In genomic region chr6:146339779-146340178, GRCm38 (mm10) we compare ENCODE assay signal across 8 mouse cellular contexts.
DNase-seq lines count a peak whose midpoint lies in the region; ATAC-seq and TF ChIP-seq lines count a peak whose summit lies in the region.

No protein-coding gene starts in this region.

- no peak overlapping the region for H3K4me3 ChIP-seq in midbrain, embryonic 10.5 days
- no peak overlapping the region for H3K4me3 ChIP-seq in midbrain, embryonic 16.5 days (ENCODE audit: low read depth, low read length)
- no peak overlapping the region for H3K4me3 ChIP-seq in heart, postnatal 0 days (ENCODE audit: low read depth, low read length)
- H3K4me3 ChIP-seq in hindbrain, embryonic 12.5 days = no peak overlapping the region

- no peaks in the 10 kb centered on the region for H3K9me3 ChIP-seq in midbrain, embryonic 10.5 days (replicated peaks)
- no peaks in the 10 kb centered on the region for H3K9me3 ChIP-seq in midbrain, embryonic 16.5 days (replicated peaks; ENCODE audit: control insufficient read depth, low read length, poor library complexity, severe bottlenecking)
- H3K9me3 ChIP-seq in heart, postnatal 0 days (replicated peaks; ENCODE audit: control insufficient read depth, low read length) = no peaks in the 10 kb centered on the region
- H3K9me3 ChIP-seq in hindbrain, embryonic 12.5 days (replicated peaks) = no peaks in the 10 kb centered on the region

- WGBS in midbrain, embryonic 10.5 days = 67% methylated on average over 10 of the region's 10 CpGs
- WGBS in midbrain, embryonic 16.5 days = 73% methylated on average over 10 of the region's 10 CpGs
- 57% methylated on average over 10 of the region's 10 CpGs for WGBS in heart, postnatal 0 days
- 74% methylated on average over 10 of the region's 10 CpGs for WGBS in hindbrain, embryonic 12.5 days

- peak; percentile 34 for DNase-seq in midbrain, embryonic 10.5 days (ENCODE audit: low spot score)
- DNase-seq in R1 (ENCODE audit: low read depth, low spot score) = peak; percentile 74
- peak; percentile 29 to 50 for DNase-seq in cerebellum, adult 18-20 months
- peak; percentile 50 for DNase-seq in heart, postnatal 0 days (ENCODE audit: low spot score)
- DNase-seq in lung, adult 18-20 months = peak; percentile 8 to 33
- DNase-seq in spleen, adult 18-20 months = peak; percentile 10 to 37

- no peak for ATAC-seq in midbrain, embryonic 16.5 days
- ATAC-seq in heart, postnatal 0 days (ENCODE audit: insufficient read depth, low read depth) = no peak
- no peak for ATAC-seq in hindbrain, embryonic 12.5 days (ENCODE audit: low FRiP score)

- peak; percentile 71 for TF ChIP-seq CTCF in heart, postnatal 0 days (IDR thresholded peaks at IDR 0.05; ENCODE audit: low read depth)

- no peaks in the 10 kb centered on the region for H3K27me3 ChIP-seq in midbrain, embryonic 10.5 days (ENCODE audit: low read depth, poor library complexity, severe bottlenecking)
- no peaks in the 10 kb centered on the region for H3K27me3 ChIP-seq in midbrain, embryonic 16.5 days (ENCODE audit: control insufficient read depth, insufficient read depth, low read depth, low read length)
- no peaks in the 10 kb centered on the region for H3K27me3 ChIP-seq in heart, postnatal 0 days (ENCODE audit: control insufficient read depth, insufficient read depth, low read length)
- no peaks in the 10 kb centered on the region for H3K27me3 ChIP-seq in hindbrain, embryonic 12.5 days

- H3K4me1 ChIP-seq in midbrain, embryonic 10.5 days = peaks cover 20% of the 10 kb centered on the region
- H3K4me1 ChIP-seq in midbrain, embryonic 16.5 days (ENCODE audit: control insufficient read depth, insufficient read depth, low read length) = peaks cover 24% of the 10 kb centered on the region
- H3K4me1 ChIP-seq in heart, postnatal 0 days (ENCODE audit: control insufficient read depth, insufficient read depth) = peaks cover 26% of the 10 kb centered on the region; the same call in 1 of the 2 replicates
- peaks cover 12% of the 10 kb centered on the region for H3K4me1 ChIP-seq in hindbrain, embryonic 12.5 days

- H3K36me3 ChIP-seq in midbrain, embryonic 10.5 days = no peaks in the 10 kb centered on the region
- no peaks in the 10 kb centered on the region for H3K36me3 ChIP-seq in midbrain, embryonic 16.5 days (ENCODE audit: control insufficient read depth, insufficient read depth, low read length)
- H3K36me3 ChIP-seq in heart, postnatal 0 days (replicated peaks; ENCODE audit: control insufficient read depth, insufficient read depth, low read length) = peaks cover 29% of the 10 kb centered on the region
- no peaks in the 10 kb centered on the region for H3K36me3 ChIP-seq in hindbrain, embryonic 12.5 days

- no peak for TF ChIP-seq EP300 in heart, postnatal 0 days (IDR thresholded peaks at IDR 0.05; ENCODE audit: low read depth)

- no peak overlapping the region for H3K9ac ChIP-seq in midbrain, embryonic 16.5 days (ENCODE audit: low read depth, low read length)
- no peak overlapping the region for H3K9ac ChIP-seq in heart, postnatal 0 days (replicated peaks; ENCODE audit: low read depth, low read length)
- H3K9ac ChIP-seq in hindbrain, embryonic 12.5 days = no peak overlapping the region

- no peak overlapping the region for H3K4me2 ChIP-seq in midbrain, embryonic 16.5 days (ENCODE audit: low read length)
- no peak overlapping the region for H3K4me2 ChIP-seq in heart, postnatal 0 days (ENCODE audit: low read depth, low read length)
- H3K4me2 ChIP-seq in hindbrain, embryonic 12.5 days (replicated peaks) = no peak overlapping the region

- no peak overlapping the region for H3K27ac ChIP-seq in midbrain, embryonic 10.5 days (replicated peaks)
- H3K27ac ChIP-seq in midbrain, embryonic 16.5 days (ENCODE audit: low read length) = no peak overlapping the region
- H3K27ac ChIP-seq in heart, postnatal 0 days (ENCODE audit: low read depth) = no peak overlapping the region
- H3K27ac ChIP-seq in hindbrain, embryonic 12.5 days = no peak overlapping the region

Comparison
In these comparisons a context has a peak if more than half of its experiments do, and no peak if none do; other contexts are left out.
1. DNase-seq: peak in every context shown above with its lines; median percentile 74 in R1; 50 in heart, postnatal 0 days; 40 in cerebellum, adult 18-20 months; 34 in midbrain, embryonic 10.5 days; 24 in spleen, adult 18-20 months; 20 in lung, adult 18-20 months.